Mouse (Mus musculus): Measurements from ENCODE around the gene Dmrta2. TPM values are rescaled to one million over a fixed set of nuclear protein-coding genes. Genes with fewer than 3 reads are reported as not detected.

The Dmrta2 gene
- polyA plus RNA-seq, 2 experiments = 0.04 TPM; not detected in 1

- ATAC-seq (ENCODE audit: insufficient read depth) = no peak
- Histone ChIP-seq H3K27ac (no peak overlapping the region), H3K4me2 (ENCODE audit: low read depth) (no peak overlapping the region), H3K4me3 (ENCODE audit: insufficient read depth in 1 of 2, low read depth in 2 of 2, low read length in 2 of 2) (no peak overlapping the region), H3K9me3 (ENCODE audit: control insufficient read depth, low read length) (no peaks in the 10 kb centered on the region), H3K4me1 (replicated peaks; ENCODE audit: control insufficient read depth in 2 of 2, insufficient read depth in 2 of 2, low read length in 1 of 2) (no peaks in the 10 kb centered on the region), H3K27me3 (ENCODE audit: control insufficient read depth, insufficient read depth, low read length) (no peaks in the 10 kb centered on the region), H3K9ac (replicated peaks) (no peak overlapping the region), H3K36me3 (replicated peaks; ENCODE audit: control insufficient read depth, insufficient read depth, low read depth) (no peaks in the 10 kb centered on the region)
- no peak for DNase-seq (ENCODE audit: low read depth in 3 of 3, low spot score in 3 of 3)
- TF ChIP-seq CTCF (IDR thresholded peaks at IDR 0.05; ENCODE audit: low read depth) (no peak), EP300 (IDR thresholded peaks at IDR 0.05; ENCODE audit: low read depth) (no peak)
These were observed 38.6 kb upstream of the Dmrta2 start for GRCm38 (mm10) chr4:109939291-109939690.

GRCm38 (mm10) chr4:109945554-109945953 is 32.3 kb upstream of the Dmrta2 start:
- H3K4me3 ChIP-seq (ENCODE audit: insufficient read depth in 1 of 2, low read depth in 2 of 2, low read length in 2 of 2) = no peak overlapping the region
- ATAC-seq (ENCODE audit: insufficient read depth) (no peak), DNase-seq (ENCODE audit: low read depth in 3 of 3, low spot score in 3 of 3) (no peak)
- no peaks in the 10 kb centered on the region for H3K9me3 ChIP-seq (ENCODE audit: control insufficient read depth, low read length)
- H3K27ac ChIP-seq = no peak overlapping the region
- H3K9ac ChIP-seq (replicated peaks) = no peak overlapping the region
- TF ChIP-seq CTCF (IDR thresholded peaks at IDR 0.05; ENCODE audit: low read depth) (no peak), EP300 (IDR thresholded peaks at IDR 0.05; ENCODE audit: low read depth) (no peak)
- no peaks in the 10 kb centered on the region; the same call in 1 of the 2 replicates for H3K36me3 ChIP-seq (replicated peaks; ENCODE audit: control insufficient read depth, insufficient read depth, low read depth)
- no peak overlapping the region for H3K4me2 ChIP-seq (ENCODE audit: low read depth)
- WGBS (ENCODE audit: insufficient replicate concordance) = 83% methylated on average over 1 of the region's 1 CpGs
- no peaks in the 10 kb centered on the region for H3K27me3 ChIP-seq (ENCODE audit: control insufficient read depth, insufficient read depth, low read length)
- H3K4me1 ChIP-seq (replicated peaks; ENCODE audit: control insufficient read depth in 2 of 2, insufficient read depth in 2 of 2, low read length in 1 of 2) = peaks cover 0 to 3% of the 10 kb centered on the region in 2 experiments; a peak in 1 of 4 replicates

GRCm38 (mm10) chr4:109949307-109949706 is 28.5 kb upstream of the Dmrta2 start:
- Histone ChIP-seq H3K27me3 (ENCODE audit: control insufficient read depth, insufficient read depth, low read length) (no peaks in the 10 kb centered on the region), H3K27ac (no peak overlapping the region), H3K4me2 (ENCODE audit: low read depth) (no peak overlapping the region), H3K36me3 (replicated peaks; ENCODE audit: control insufficient read depth, insufficient read depth, low read depth) (no peaks in the 10 kb centered on the region; the same call in 1 of the 2 replicates), H3K4me1 (replicated peaks; ENCODE audit: control insufficient read depth in 2 of 2, insufficient read depth in 2 of 2, low read length in 1 of 2) (peaks cover 0 to 3% of the 10 kb centered on the region in 2 experiments; a peak in 1 of 4 replicates), H3K4me3 (ENCODE audit: insufficient read depth in 1 of 2, low read depth in 2 of 2, low read length in 2 of 2) (no peak overlapping the region), H3K9ac (replicated peaks) (no peak overlapping the region), H3K9me3 (ENCODE audit: control insufficient read depth, low read length) (no peaks in the 10 kb centered on the region)
- 74% methylated on average over 3 of the region's 3 CpGs for WGBS (ENCODE audit: insufficient replicate concordance)
- peak; percentile 55; the same call in 1 of the 2 replicates for ATAC-seq (ENCODE audit: insufficient read depth)
- no peak for TF ChIP-seq CTCF (IDR thresholded peaks at IDR 0.05; ENCODE audit: low read depth)
- no peak for TF ChIP-seq EP300 (IDR thresholded peaks at IDR 0.05; ENCODE audit: low read depth)
- DNase-seq (ENCODE audit: low read depth in 3 of 3, low spot score in 3 of 3) = peak in 2 of 3 experiments; percentile 3 to 14

DNA sequence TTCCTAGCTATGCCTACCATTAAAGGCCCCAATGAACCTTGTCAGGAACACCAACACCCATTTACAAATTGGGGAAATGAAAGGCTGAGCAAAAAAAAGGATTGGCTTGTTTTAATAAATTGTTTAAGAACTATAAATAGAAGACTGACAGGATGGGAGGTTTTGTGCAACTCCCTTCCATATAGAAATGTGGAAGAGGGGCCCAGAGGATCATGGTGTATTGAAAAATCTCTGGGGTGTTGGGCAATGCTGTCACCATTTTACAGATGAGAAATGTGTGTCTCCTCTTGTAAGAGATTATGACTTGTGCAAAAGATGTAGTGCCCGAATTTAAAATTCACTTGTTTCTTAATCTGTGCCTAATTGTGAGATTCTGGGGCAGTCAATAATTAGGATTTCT is 24.3 kb upstream of the Dmrta2 start:
- Histone ChIP-seq H3K9me3 (ENCODE audit: control insufficient read depth, low read length) (no peaks in the 10 kb centered on the region), H3K9ac (replicated peaks) (no peak overlapping the region), H3K4me1 (replicated peaks; ENCODE audit: control insufficient read depth in 2 of 2, insufficient read depth in 2 of 2, low read length in 1 of 2) (peaks cover 0 to 3% of the 10 kb centered on the region in 2 experiments; a peak in 1 of 4 replicates), H3K4me2 (ENCODE audit: low read depth) (no peak overlapping the region), H3K27ac (no peak overlapping the region), H3K27me3 (ENCODE audit: control insufficient read depth, insufficient read depth, low read length) (no peaks in the 10 kb centered on the region), H3K4me3 (ENCODE audit: insufficient read depth in 1 of 2, low read depth in 2 of 2, low read length in 2 of 2) (no peak overlapping the region), H3K36me3 (replicated peaks; ENCODE audit: control insufficient read depth, insufficient read depth, low read depth) (no peaks in the 10 kb centered on the region)
- 73% methylated on average over 1 of the region's 1 CpGs for WGBS (ENCODE audit: insufficient replicate concordance)
- no peak for DNase-seq (ENCODE audit: low read depth in 3 of 3, low spot score in 3 of 3)
- TF ChIP-seq EP300 (IDR thresholded peaks at IDR 0.05; ENCODE audit: low read depth) (no peak), CTCF (IDR thresholded peaks at IDR 0.05; ENCODE audit: low read depth) (no peak)
- no peak for ATAC-seq (ENCODE audit: insufficient read depth)

- no peak for ATAC-seq (ENCODE audit: insufficient read depth)
- Histone ChIP-seq H3K27ac (no peak overlapping the region), H3K27me3 (ENCODE audit: control insufficient read depth, insufficient read depth, low read length) (no peaks in the 10 kb centered on the region), H3K4me1 (replicated peaks; ENCODE audit: control insufficient read depth in 2 of 2, insufficient read depth in 2 of 2, low read length in 1 of 2) (no peaks in the 10 kb centered on the region), H3K9ac (replicated peaks) (no peak overlapping the region), H3K9me3 (ENCODE audit: control insufficient read depth, low read length) (no peaks in the 10 kb centered on the region), H3K4me3 (ENCODE audit: insufficient read depth in 1 of 2, low read depth in 2 of 2, low read length in 2 of 2) (no peak overlapping the region), H3K4me2 (ENCODE audit: low read depth) (no peak overlapping the region), H3K36me3 (replicated peaks; ENCODE audit: control insufficient read depth, insufficient read depth, low read depth) (no peaks in the 10 kb centered on the region; the same call in 1 of the 2 replicates)
- DNase-seq (ENCODE audit: low read depth in 3 of 3, low spot score in 3 of 3) = no peak
- no peak for TF ChIP-seq EP300 (IDR thresholded peaks at IDR 0.05; ENCODE audit: low read depth)
- no peak for TF ChIP-seq CTCF (IDR thresholded peaks at IDR 0.05; ENCODE audit: low read depth)
- 72% methylated on average over 5 of the region's 5 CpGs for WGBS (ENCODE audit: insufficient replicate concordance)
These were observed 17.5 kb upstream of the Dmrta2 start for GRCm38 (mm10) chr4:109960201-109960935.

Measured in liver, embryonic 14.5 days (tissue).